Mouse (Mus musculus) hindbrain, embryonic 15.5 days (tissue): ENCODE data around the gene Rasgef1a. TPM values are rescaled to one million over a fixed set of nuclear protein-coding genes. Genes with fewer than 3 reads are reported as not detected.

Experiments used
- ATAC-seq: fragments of 200-750 bp; cut with Nextera tagmentation; 2 replicates; pipeline ENCODE4 v1.8.0; 2017; ENCODE audit warnings: low read depth, moderate number of reproducible peaks, moderate TSS enrichment; ENCODE audit not compliant: low FRiP score
- H3K27ac ChIP-seq: fragments of 300-500 bp; sonication (generic); replicated peaks from 2 replicates; pipeline ENCODE4 v1.5.1; 2015; ENCODE audit warnings: mild to moderate bottlenecking, inconsistent platforms
- H3K27me3 ChIP-seq: fragments of 300-500 bp; sonication (generic); 2 replicates; pipeline ENCODE4 v1.6.1; 2015; ENCODE audit warnings: control low read depth, inconsistent platforms
- H3K36me3 ChIP-seq: fragments of 300-500 bp; sonication (generic); 2 replicates; pipeline ENCODE4 v1.6.1; 2015; ENCODE audit warnings: control low read depth, inconsistent platforms
- H3K4me1 ChIP-seq: fragments of 300-500 bp; sonication (generic); replicated peaks from 2 replicates; pipeline ENCODE4 v1.6.1; 2015; ENCODE audit warnings: control low read depth, inconsistent platforms
- H3K4me2 ChIP-seq: fragments of 300-500 bp; sonication (generic); 2 replicates; pipeline ENCODE4 v1.6.1; 2015; ENCODE audit warnings: moderate library complexity, mild to moderate bottlenecking, inconsistent platforms
- H3K4me3 ChIP-seq: fragments of 300-500 bp; sonication (generic); 2 replicates; pipeline ENCODE4 v1.5.1; 2015; ENCODE audit warnings: mild to moderate bottlenecking, inconsistent platforms
- H3K9ac ChIP-seq: fragments of 300-500 bp; sonication (generic); 2 replicates; pipeline ENCODE4 v1.6.1; 2015; ENCODE audit warnings: inconsistent platforms
- H3K9me3 ChIP-seq: fragments of 300-500 bp; sonication (generic); 2 replicates; pipeline ENCODE4 v1.6.1; 2016; ENCODE audit warnings: control low read depth, inconsistent platforms
- WGBS: fragments of 180-500 bp; shearing (Covaris S2); methylation state at CpG from one replicate; pipeline ENCODE4 v1.1.7; 2015; 5-methylcytosine and 5-hydroxymethylcytosine counted together
- polyA plus RNA-seq: library from polyadenylated mRNA; unstranded; fragments of >200 nt; fragmentation: Nextera tagmentation; extraction: Ambion mirVana; gene quantifications from 2 replicates; pipeline ENCODE4 v1.2.1, GENCODE M21; 2015

Gene Rasgef1a
- polyA plus RNA-seq, 1 experiment from 2014 or later, result 5.0 TPM

DNA sequence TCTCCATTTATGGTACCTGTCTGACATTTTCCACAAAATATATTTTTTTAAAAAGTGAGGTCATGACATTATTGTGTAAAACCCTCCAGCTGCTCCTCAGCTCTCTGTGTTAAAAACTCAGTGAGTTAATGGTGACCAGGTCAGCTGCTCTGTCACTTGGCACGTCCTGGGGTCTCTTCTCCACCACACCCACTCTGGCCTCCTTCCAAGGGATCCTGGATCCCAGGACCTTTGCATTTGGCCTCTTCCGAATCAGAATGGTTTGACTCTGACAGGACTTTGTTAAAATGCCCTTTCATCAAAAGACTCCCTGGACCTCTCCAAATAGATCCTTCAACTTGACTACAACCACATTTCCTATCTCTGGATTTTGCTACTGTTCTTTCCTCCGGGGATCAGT lies 982 bp upstream of the Rasgef1a start:
- no peak overlapping the region for H3K9ac ChIP-seq
- 67% methylated on average over 3 of the region's 3 CpGs for WGBS
- H3K36me3 ChIP-seq, result no peaks in the 10 kb centered on the region
- no peaks in the 10 kb centered on the region; the same call in 1 of the 2 replicates for H3K27me3 ChIP-seq
- peaks cover 13% of the 10 kb centered on the region for H3K4me1 ChIP-seq
- ATAC-seq, result no peak
- no peak overlapping the region for H3K27ac ChIP-seq
- H3K4me2 ChIP-seq, result no peak overlapping the region
- H3K4me3 ChIP-seq, result no peak overlapping the region
- no peaks in the 10 kb centered on the region for H3K9me3 ChIP-seq

DNA sequence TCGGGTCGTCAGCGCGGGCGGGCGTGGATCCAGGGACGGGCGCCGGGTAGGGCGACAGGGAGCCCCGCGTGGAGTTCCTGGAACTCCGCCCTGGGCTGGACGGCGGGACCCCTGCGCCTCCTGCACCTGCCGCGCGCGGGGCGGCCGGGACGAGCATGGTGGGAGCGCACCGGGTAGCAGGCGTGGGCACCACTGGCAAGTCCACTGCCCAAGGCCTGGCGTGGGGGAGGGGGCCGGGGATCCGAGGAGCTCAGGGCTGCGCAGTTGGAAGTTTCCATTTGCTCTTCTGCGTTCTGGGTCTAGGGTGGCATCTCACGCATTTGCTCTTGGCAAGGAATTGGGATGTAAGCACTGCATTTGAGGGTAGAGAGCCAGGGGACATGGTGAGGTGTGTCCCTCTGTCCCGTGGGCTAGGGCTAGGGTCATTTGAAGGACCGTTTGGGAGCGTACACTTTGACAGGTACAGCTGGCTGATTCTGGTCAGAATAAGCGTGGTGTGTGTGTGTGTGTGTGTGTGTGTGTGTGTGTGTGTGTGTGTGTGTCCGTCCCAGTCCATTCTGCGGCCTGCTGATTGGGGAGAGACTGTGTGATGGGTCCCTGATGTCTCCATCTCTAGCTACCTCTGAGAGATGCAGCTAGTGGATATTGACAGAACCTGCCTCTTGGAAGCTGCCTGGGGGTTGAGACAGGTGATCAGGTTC lies 528 bp downstream of the Rasgef1a start:
- H3K4me2 ChIP-seq, result peak overlapping the region; percentile 89
- H3K4me1 ChIP-seq, result peaks cover 26% of the 10 kb centered on the region
- peak overlapping the region; percentile 59 for H3K4me3 ChIP-seq
- ATAC-seq, result peak; percentile 57
- 0 out of 2 replicates have a peak overlapping the region, but pooled peaks have one; percentile 30 for H3K27ac ChIP-seq
- no peaks in the 10 kb centered on the region for H3K9me3 ChIP-seq
- no peaks in the 10 kb centered on the region; the same call in 1 of the 2 replicates for H3K27me3 ChIP-seq
- H3K36me3 ChIP-seq, result no peaks in the 10 kb centered on the region
- 8% methylated on average over 37 of the region's 38 CpGs for WGBS
- H3K9ac ChIP-seq, result peak overlapping the region; percentile 66

DNA sequence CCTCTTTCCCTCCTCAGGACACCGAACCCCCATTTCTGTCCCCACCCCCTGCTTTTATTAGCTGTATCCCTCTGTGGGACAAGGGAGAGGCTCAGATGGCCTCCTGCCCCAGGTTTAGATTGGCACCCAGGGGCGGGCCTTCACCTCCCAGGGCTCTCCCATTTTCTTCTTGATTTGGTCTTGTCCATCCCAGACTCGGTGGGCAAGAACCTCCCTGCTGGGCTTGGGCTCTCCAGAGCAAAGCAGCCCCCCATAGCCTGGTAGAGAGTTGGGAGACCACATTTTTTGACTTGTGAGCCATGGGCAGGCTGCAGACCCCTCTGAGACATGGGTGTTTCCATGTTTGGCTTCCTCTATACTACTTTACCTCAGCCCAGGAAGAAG lies 1.1 kb downstream of the Rasgef1a start:
- peaks cover 26% of the 10 kb centered on the region for H3K4me1 ChIP-seq
- no peaks in the 10 kb centered on the region; the same call in 1 of the 2 replicates for H3K27me3 ChIP-seq
- peak overlapping the region; percentile 59 for H3K4me3 ChIP-seq
- H3K9me3 ChIP-seq, result no peaks in the 10 kb centered on the region
- H3K27ac ChIP-seq, result no peak overlapping the region
- H3K4me2 ChIP-seq, result peak overlapping the region; percentile 89
- no peaks in the 10 kb centered on the region for H3K36me3 ChIP-seq
- H3K9ac ChIP-seq, result no peak overlapping the region
- WGBS, result 69% methylated on average over 3 of the region's 3 CpGs
- no peak for ATAC-seq

DNA sequence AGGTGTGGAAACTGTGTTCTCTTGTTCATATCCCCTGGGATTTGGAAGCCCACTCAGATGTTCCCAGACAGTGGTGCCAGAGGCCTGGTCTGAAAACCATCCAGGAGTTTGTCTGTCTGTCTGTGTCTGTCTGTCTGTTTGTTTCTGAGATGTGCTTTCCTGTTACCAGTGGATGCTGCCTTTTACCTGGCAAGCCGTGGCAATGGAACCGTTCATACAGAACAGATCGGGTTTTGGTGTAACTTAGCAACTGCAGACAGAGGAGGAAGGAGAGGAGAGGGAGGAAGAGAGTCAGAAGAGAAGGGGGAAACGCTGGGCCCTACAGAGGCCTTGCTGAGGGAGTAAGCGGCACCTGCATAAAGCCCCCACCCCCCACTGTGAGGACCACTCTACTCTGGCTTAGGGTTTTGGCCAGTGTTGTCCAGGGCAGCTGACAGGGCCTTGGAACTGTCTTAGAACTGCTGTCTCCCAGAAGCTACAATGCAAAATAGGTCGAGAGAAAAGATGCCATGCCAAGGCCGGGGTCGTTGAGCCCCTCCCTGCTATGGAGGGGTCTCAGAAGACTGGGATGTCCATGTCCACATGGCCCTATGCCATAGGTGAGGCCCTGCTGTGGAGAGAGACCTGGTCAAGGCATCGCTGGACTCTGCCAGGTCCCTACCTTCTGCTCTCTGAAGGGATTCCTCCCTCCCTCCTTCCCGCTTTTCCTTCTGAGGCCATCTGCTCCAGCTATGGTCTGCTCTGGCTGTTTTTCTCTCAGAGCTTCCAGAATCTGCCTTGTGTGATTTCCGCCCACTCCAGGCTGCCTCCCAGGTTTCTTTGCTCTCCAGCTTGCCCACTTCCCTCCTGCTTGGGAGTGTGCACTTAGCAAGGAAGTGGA lies 2.0 kb downstream of the Rasgef1a start:
- Histone ChIP-seq H3K36me3 (no peaks in the 10 kb centered on the region), H3K4me3 (no peak overlapping the region), H3K4me1 (peaks cover 26% of the 10 kb centered on the region), H3K4me2 (peak overlapping the region; percentile 89), H3K9me3 (no peaks in the 10 kb centered on the region), H3K9ac (no peak overlapping the region), H3K27me3 (no peaks in the 10 kb centered on the region; the same call in 1 of the 2 replicates), H3K27ac (peak overlapping the region; percentile 39)
- ATAC-seq, result no peak
- 71% methylated on average over 11 of the region's 11 CpGs for WGBS

DNA sequence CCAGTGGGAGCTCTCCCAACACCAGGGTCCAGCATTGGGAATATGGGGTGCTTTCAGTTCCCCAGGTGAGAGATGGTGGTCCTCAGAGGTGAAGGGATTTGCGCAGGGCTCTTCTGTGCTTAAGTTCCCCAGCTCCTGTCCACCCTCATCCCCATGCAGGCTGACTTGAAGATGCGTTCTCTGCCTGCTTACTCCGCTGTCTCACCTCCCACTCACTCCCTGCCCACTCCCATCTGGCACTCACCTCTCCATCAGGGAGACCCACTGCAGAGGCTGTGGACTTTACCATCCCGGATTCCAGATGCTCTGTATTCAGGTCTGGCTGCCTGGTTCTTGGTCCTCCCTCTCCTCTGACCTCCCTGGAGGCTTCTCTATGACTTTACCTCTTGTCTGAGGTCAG lies 3.6 kb downstream of the Rasgef1a start:
- Histone ChIP-seq H3K36me3 (no peaks in the 10 kb centered on the region), H3K4me1 (peaks cover 36% of the 10 kb centered on the region), H3K27ac (no peak overlapping the region; the same call in 1 of the 2 replicates), H3K9ac (no peak overlapping the region), H3K27me3 (no peaks in the 10 kb centered on the region; the same call in 1 of the 2 replicates), H3K4me3 (no peak overlapping the region), H3K4me2 (no peak overlapping the region), H3K9me3 (no peaks in the 10 kb centered on the region)
- no peak for ATAC-seq
- 79% methylated on average over 4 of the region's 4 CpGs for WGBS

DNA sequence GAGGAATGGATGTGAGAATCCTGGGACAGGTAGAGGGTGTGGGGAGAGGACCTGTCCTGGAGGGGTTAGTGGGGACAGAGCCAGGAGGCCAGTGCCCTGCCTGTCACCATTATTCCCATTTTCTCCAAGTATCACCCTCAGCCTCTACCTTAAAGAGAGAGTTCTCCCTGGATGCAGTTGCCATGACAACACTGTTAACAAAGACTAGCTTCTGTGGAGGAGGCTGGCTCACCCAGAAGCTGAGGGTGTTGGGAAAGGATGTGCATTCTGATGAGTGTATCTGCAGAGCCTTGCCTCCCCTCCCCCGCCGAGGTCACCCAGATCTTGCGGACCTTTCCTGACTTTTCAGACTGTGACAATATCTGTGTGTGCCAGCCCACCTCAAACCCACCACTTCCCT lies 4.7 kb downstream of the Rasgef1a start:
- no peaks in the 10 kb centered on the region for H3K9me3 ChIP-seq
- no peak overlapping the region for H3K9ac ChIP-seq
- H3K36me3 ChIP-seq, result no peaks in the 10 kb centered on the region
- H3K27me3 ChIP-seq, result no peaks in the 10 kb centered on the region
- peaks cover 43% of the 10 kb centered on the region for H3K4me1 ChIP-seq
- H3K4me3 ChIP-seq, result no peak overlapping the region
- peak; percentile 65 for ATAC-seq
- peak overlapping the region; percentile 65 for H3K27ac ChIP-seq
- 25% methylated on average over 3 of the region's 3 CpGs for WGBS
- H3K4me2 ChIP-seq, result no peak overlapping the region

DNA sequence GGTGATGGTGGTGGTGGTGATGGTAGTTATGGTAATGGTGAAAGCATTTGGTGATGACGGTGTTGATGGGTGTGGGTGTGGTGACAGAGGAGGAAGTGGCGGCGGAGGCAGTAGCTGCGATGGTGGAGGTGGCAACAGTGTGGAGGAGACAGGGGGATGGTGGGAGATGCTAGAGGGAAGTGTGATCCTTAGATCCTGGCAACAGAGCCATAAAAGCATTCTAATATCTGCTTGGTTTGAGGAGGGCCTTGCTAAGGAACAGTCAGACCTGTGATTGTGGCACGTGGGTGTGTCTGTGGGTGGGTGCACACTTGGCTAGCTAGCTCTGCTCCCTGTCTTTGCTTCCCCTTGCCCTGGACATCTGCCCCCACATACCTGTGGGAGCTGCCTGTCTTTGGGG lies 7.4 kb downstream of the Rasgef1a start:
- Histone ChIP-seq H3K9ac (no peak overlapping the region), H3K27ac (no peak overlapping the region), H3K4me3 (no peak overlapping the region), H3K27me3 (no peaks in the 10 kb centered on the region), H3K36me3 (no peaks in the 10 kb centered on the region), H3K4me2 (no peak overlapping the region), H3K4me1 (peaks cover 31% of the 10 kb centered on the region), H3K9me3 (no peaks in the 10 kb centered on the region)
- no peak for ATAC-seq
- 79% methylated on average over 5 of the region's 5 CpGs for WGBS

DNA sequence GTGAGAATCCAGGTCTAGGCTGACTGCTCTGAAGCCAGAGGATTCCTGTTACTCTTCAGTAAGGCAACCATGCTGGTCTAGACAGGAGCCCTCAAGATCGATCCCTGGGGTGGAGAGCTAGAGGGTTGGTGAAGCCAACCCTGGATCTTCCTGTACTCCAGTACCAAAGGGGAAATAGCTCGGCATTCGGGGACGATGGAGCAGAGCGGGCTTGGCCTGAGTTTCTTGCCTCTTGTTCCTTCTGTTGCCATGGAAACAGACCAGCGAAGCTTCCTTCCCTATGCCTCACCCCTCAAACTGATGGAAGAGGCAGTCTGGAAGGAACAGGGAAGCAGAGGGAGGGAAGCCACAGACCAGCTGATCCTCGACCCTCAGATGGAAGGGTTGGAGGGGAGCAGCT lies 8.3 kb downstream of the Rasgef1a start:
- no peak overlapping the region for H3K9ac ChIP-seq
- WGBS, result 11% methylated on average over 7 of the region's 7 CpGs

DNA sequence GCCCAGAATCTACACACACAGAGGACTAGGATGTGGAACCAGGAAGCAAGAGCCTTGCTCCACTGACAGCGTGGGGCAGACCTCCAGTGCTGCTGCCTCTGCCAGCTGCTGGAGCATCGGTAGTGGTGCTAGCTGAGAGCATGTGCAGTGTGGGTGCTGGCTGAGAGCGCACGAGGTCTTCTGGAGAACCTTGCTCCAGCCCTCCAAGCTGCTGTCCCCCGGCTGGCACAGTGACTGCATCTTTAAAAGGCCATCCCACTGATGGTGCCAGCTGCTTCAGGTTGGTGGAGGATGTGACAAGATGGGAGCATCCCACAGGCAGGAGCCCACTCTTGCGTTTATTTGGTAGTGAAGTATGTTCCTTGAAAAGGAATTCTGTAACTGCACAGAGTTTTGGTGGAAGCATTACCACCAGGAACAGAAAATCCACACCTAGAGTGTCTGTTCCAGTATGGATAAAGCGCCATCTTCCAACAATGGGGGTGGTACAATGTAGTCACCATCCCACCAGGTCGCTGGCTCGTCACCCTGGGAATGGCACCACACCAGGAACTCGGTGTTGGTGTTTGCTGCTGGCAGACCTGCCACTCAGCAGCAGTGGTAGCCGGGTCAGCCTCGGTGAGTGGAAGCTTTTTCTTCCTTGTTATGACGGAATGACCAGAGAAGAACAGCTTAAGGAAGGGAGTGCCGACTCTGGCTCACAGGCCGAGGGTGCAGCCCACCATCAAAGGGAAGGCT lies 11.8 kb downstream of the Rasgef1a start:
- no peak overlapping the region for H3K9ac ChIP-seq
- no peak for ATAC-seq
- H3K9me3 ChIP-seq, result no peaks in the 10 kb centered on the region
- H3K4me2 ChIP-seq, result no peak overlapping the region
- no peak overlapping the region for H3K4me3 ChIP-seq
- no peaks in the 10 kb centered on the region for H3K36me3 ChIP-seq
- no peak overlapping the region for H3K27ac ChIP-seq
- H3K27me3 ChIP-seq, result no peaks in the 10 kb centered on the region
- 70% methylated on average over 15 of the region's 15 CpGs for WGBS
- peaks cover 16% of the 10 kb centered on the region for H3K4me1 ChIP-seq

More for the DNA sequence above, 8.3 kb downstream of the Rasgef1a start:
- Histone ChIP-seq H3K36me3 (no peaks in the 10 kb centered on the region), H3K4me2 (peak overlapping the region; percentile 18; the same call in 1 of the 2 replicates), H3K4me3 (no peak overlapping the region), H3K4me1 (peaks cover 30% of the 10 kb centered on the region), H3K9me3 (no peaks in the 10 kb centered on the region), H3K27me3 (no peaks in the 10 kb centered on the region), H3K27ac (peak overlapping the region; percentile 61)
- ATAC-seq, result peak; percentile 73

DNA sequence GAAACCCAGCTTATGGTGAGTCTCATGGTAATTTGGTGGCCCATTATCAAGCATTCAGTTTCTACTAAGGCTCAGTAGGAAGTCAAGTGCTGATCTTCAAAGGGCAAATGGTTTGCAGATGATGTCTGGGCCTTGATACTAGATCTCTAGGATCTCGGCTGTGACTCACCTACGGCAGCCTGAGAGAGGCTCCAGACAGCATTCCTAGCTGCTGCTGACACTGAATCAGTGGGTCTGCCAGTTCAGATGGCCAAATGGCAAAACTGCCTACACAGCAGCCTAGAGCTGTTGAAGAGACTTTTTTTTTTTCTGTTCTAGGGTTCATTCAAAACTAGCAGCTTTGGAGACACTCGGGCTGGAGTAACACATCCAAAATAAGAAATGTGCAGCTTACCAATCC lies 15.8 kb downstream of the Rasgef1a start:
- no peak for ATAC-seq
- WGBS, result 96% methylated on average over 3 of the region's 3 CpGs
- H3K4me3 ChIP-seq, result no peak overlapping the region
- H3K36me3 ChIP-seq, result no peaks in the 10 kb centered on the region
- no peaks in the 10 kb centered on the region for H3K9me3 ChIP-seq
- no peak overlapping the region for H3K4me2 ChIP-seq
- no peak overlapping the region for H3K9ac ChIP-seq
- no peaks in the 10 kb centered on the region for H3K4me1 ChIP-seq
- H3K27me3 ChIP-seq, result no peaks in the 10 kb centered on the region
- H3K27ac ChIP-seq, result no peak overlapping the region

DNA sequence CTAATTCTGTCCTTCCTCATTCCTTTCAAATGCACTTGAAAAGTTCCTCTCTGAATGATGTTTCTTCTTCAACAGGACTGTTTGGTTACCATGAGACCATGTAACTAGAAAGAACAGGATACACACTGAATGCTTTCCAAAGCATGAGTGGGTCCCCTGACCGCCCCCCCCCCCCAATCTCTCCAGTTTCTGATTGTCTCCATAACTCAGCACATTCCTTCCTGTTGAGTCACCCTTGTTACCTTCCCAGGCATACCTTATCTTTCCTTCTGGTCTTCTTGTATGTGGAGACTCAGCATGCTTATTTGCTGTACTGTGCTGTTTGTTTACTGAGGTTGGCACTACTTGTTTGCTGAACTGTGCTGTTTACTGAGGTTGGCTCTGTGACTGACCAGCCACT lies 20.2 kb downstream of the Rasgef1a start:
- H3K9me3 ChIP-seq, result no peaks in the 10 kb centered on the region
- no peak overlapping the region for H3K4me3 ChIP-seq
- H3K4me1 ChIP-seq, result no peaks in the 10 kb centered on the region
- no peaks in the 10 kb centered on the region for H3K36me3 ChIP-seq
- H3K4me2 ChIP-seq, result no peak overlapping the region
- no peaks in the 10 kb centered on the region for H3K27me3 ChIP-seq
- H3K27ac ChIP-seq, result no peak overlapping the region
- WGBS, result 78% methylated on average over 1 of the region's 1 CpGs
- no peak overlapping the region for H3K9ac ChIP-seq
- no peak for ATAC-seq

DNA sequence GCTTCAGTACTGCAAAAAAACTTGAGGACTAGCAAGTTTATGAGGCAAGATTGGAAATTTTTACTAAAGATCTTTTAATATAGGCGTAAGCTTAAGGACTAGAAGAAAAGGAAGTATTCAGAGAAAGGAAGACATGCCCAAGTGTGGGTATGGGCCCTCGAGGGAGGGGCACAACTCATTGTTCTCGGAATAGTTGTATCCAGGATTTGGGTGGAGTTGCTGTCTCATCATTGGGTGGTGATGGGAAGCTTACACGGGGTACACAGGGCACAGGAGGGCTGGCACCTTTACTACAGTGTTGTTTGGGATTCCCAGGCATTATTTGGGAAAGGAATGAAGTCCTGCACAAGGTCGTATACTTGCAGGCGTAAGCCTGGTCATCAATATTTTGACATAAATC lies 24.4 kb downstream of the Rasgef1a start:
- no peaks in the 10 kb centered on the region for H3K36me3 ChIP-seq
- no peak for ATAC-seq

More for the DNA sequence above, 24.4 kb downstream of the Rasgef1a start:
- no peak overlapping the region for H3K27ac ChIP-seq
- no peaks in the 10 kb centered on the region for H3K9me3 ChIP-seq
- WGBS, result 75% methylated on average over 6 of the region's 6 CpGs
- no peak overlapping the region for H3K4me2 ChIP-seq
- no peak overlapping the region for H3K9ac ChIP-seq
- no peaks in the 10 kb centered on the region for H3K4me1 ChIP-seq
- H3K27me3 ChIP-seq, result no peaks in the 10 kb centered on the region
- H3K4me3 ChIP-seq, result no peak overlapping the region
